Mouse (Mus musculus) kidney, postnatal 14 days (tissue): ENCODE results near the gene Ldb2.

Experiments used
- DNase-seq: peaks from one replicate; pipeline ENCODE4 v3.0.0; 2022; ENCODE audit warnings: mixed read lengths

Ldb2 gene

GRCm38 (mm10) chr5:44643079-44643478, 156.4 kb downstream of the Ldb2 start:
- DNase-seq: no peak

- no peak for DNase-seq
Observed at GRCm38 (mm10) chr5:44641060-44641459, 158.4 kb downstream of the Ldb2 start.

- DNase-seq: no peak
Observed at GRCm38 (mm10) chr5:44635546-44635945, 163.9 kb downstream of the Ldb2 start.

GRCm38 (mm10) chr5:44629034-44629625, 170.3 kb downstream of the Ldb2 start:
- DNase-seq: no peak

GRCm38 (mm10) chr5:44627487-44627886, 172.0 kb downstream of the Ldb2 start:
- DNase-seq: no peak

- no peak for DNase-seq
Observed at GRCm38 (mm10) chr5:44626885-44627284, 172.6 kb downstream of the Ldb2 start.

- peak; percentile 81 for DNase-seq
Observed at GRCm38 (mm10) chr5:44626114-44626513, 173.4 kb downstream of the Ldb2 start.

GRCm38 (mm10) chr5:44615677-44616076, 183.8 kb downstream of the Ldb2 start:
- no peak for DNase-seq

- DNase-seq: no peak
Observed at GRCm38 (mm10) chr5:44608901-44609300, 190.6 kb downstream of the Ldb2 start.

GRCm38 (mm10) chr5:44601340-44601739, 198.1 kb downstream of the Ldb2 start:
- DNase-seq: no peak

GRCm38 (mm10) chr5:44593522-44594218, 205.8 kb downstream of the Ldb2 start:
- DNase-seq: peak; percentile 42

GRCm38 (mm10) chr5:44590750-44591149, 208.7 kb downstream of the Ldb2 start:
- no peak for DNase-seq

- DNase-seq: peak; percentile 47
Observed at GRCm38 (mm10) chr5:44589318-44589717, 210.2 kb downstream of the Ldb2 start.

GRCm38 (mm10) chr5:44586571-44586970, 212.9 kb downstream of the Ldb2 start:
- DNase-seq: no peak

- DNase-seq: peak; percentile 46
Observed at GRCm38 (mm10) chr5:44579899-44580459, 219.5 kb downstream of the Ldb2 start.

GRCm38 (mm10) chr5:44576682-44577349, 222.7 kb downstream of the Ldb2 start:
- DNase-seq: no peak

GRCm38 (mm10) chr5:44574681-44575080, 224.8 kb downstream of the Ldb2 start:
- DNase-seq: no peak

GRCm38 (mm10) chr5:44553765-44554352, 245.6 kb downstream of the Ldb2 start:
- DNase-seq: peak; percentile 67

GRCm38 (mm10) chr5:44553155-44553554, 246.3 kb downstream of the Ldb2 start:
- DNase-seq: peak; percentile 19

GRCm38 (mm10) chr5:44552121-44552520, 247.4 kb downstream of the Ldb2 start:
- DNase-seq: peak; percentile 38

GRCm38 (mm10) chr5:44548468-44548867, 251.0 kb downstream of the Ldb2 start:
- no peak for DNase-seq

GRCm38 (mm10) chr5:44543472-44544132, 255.9 kb downstream of the Ldb2 start:
- DNase-seq: no peak

- peak; percentile 51 for DNase-seq
Observed at GRCm38 (mm10) chr5:44541748-44542147, 257.7 kb downstream of the Ldb2 start.
